Mouse (Mus musculus) heart, embryonic 10.5 days (tissue): ENCODE results near the gene Qtrt2. TPM values are rescaled to one million over a fixed set of nuclear protein-coding genes. Genes with fewer than 3 reads are reported as not detected.

Source experiments
- DNase-seq: peaks from one replicate; pipeline ENCODE4 v3.0.0-alpha.2; 2017; ENCODE audit warnings: low spot score
- H3K27ac ChIP-seq: fragments of 300-500 bp; sonication (generic); 2 replicates; pipeline ENCODE4 v1.5.1; 2016; ENCODE audit warnings: mild to moderate bottlenecking
- H3K27me3 ChIP-seq: fragments of 300-500 bp; sonication (generic); 2 replicates; pipeline ENCODE4 v1.6.1; 2016; ENCODE audit warnings: mild to moderate bottlenecking; ENCODE audit not compliant: poor library complexity, insufficient read depth, severe bottlenecking
- H3K36me3 ChIP-seq: fragments of 300-500 bp; sonication (generic); 2 replicates; pipeline ENCODE4 v1.6.1; 2016; ENCODE audit warnings: mild to moderate bottlenecking, moderate library complexity
- H3K4me1 ChIP-seq: fragments of 300-500 bp; sonication (generic); 2 replicates; pipeline ENCODE4 v1.6.1; 2016; ENCODE audit warnings: mild to moderate bottlenecking
- H3K4me3 ChIP-seq: fragments of 300-500 bp; sonication (generic); 2 replicates; pipeline ENCODE4 v1.5.1; 2016; ENCODE audit warnings: mild to moderate bottlenecking, moderate library complexity
- H3K9me3 ChIP-seq: fragments of 300-500 bp; sonication (generic); 2 replicates; pipeline ENCODE4 v1.6.1; 2016; ENCODE audit warnings: mild to moderate bottlenecking, moderate library complexity
- WGBS: fragments of 180-500 bp; shearing (Covaris S2); methylation state at CpG from one replicate; pipeline ENCODE4 v1.1.7; 2016; 5-methylcytosine and 5-hydroxymethylcytosine counted together
- polyA plus RNA-seq: library from polyadenylated mRNA; unstranded; fragments of >200 nt; fragmentation: Nextera tagmentation; extraction: Ambion mirVana; gene quantifications from 2 replicates; pipeline ENCODE4 v1.2.1, GENCODE M21; 2016

Gene Qtrt2
- polyA plus RNA-seq, 1 experiment from 2014 or later = 22.3 TPM

- Histone ChIP-seq H3K4me3 (no peak overlapping the region), H3K27me3 (no peaks in the 10 kb centered on the region), H3K36me3 (peaks cover 26% of the 10 kb centered on the region), H3K27ac (no peak overlapping the region), H3K9me3 (no peaks in the 10 kb centered on the region), H3K4me1 (no peaks in the 10 kb centered on the region)
- DNase-seq = no peak
- WGBS = 74% methylated on average over 6 of the region's 6 CpGs
Observed at GRCm38 (mm10) chr16:43860624-43861023, 66.0 kb downstream of the Qtrt2 start.

DNA sequence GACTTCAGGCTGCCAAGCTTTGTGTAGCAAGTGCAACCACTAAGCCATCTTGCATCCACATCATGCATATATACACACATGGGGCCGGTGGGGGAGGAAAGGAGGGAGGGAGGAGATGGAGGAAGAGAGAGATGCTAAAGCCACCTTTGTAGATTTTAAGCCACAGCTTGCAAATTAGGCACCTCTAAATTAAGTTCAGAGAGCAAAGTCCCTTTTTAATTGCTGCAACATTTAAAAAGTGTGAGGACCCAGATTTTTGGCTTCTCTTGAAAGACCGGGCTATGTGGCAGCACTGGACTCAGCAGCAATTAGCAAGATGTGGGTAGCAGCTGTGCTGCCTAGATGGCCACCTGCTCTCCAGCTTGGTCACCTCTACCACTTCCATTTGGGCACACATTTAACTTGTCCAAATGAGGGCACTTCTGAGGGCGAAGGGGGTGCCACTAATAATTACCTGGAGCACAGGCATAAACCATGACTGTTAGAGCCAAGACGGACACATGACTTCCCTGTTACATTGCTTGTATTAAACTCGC, 67.6 kb downstream of the Qtrt2 start:
- Histone ChIP-seq H3K4me1 (no peaks in the 10 kb centered on the region), H3K27ac (no peak overlapping the region), H3K36me3 (peaks cover 21% of the 10 kb centered on the region), H3K4me3 (no peak overlapping the region), H3K27me3 (no peaks in the 10 kb centered on the region), H3K9me3 (no peaks in the 10 kb centered on the region)
- WGBS = 85% methylated on average over 5 of the region's 5 CpGs
- DNase-seq = no peak

DNA sequence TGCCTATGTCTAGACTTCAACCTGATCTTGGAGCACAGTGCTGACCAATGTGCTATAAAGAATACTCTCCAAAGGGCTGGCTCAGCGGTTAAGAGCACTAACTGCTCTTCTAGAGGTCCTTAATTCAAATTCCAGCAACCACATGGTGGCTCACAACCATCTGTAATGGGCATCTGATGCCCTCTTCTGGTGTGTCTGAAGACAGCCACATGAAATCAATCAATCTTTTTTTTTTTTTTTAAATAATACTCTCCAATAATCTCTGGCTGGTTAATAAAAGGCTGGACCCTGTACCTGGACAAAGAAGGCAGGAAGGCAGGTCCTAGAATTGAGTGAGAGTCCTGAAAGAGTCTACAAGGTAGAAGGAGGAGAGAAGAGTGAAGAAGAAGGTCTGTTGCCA, 76.8 kb downstream of the Qtrt2 start:
- Histone ChIP-seq H3K36me3 (no peaks in the 10 kb centered on the region), H3K4me3 (no peak overlapping the region), H3K27me3 (no peaks in the 10 kb centered on the region), H3K9me3 (no peaks in the 10 kb centered on the region), H3K4me1 (no peaks in the 10 kb centered on the region), H3K27ac (no peak overlapping the region)
- DNase-seq = no peak
- WGBS = 54% methylated on average over 1 of the region's 1 CpGs

DNA sequence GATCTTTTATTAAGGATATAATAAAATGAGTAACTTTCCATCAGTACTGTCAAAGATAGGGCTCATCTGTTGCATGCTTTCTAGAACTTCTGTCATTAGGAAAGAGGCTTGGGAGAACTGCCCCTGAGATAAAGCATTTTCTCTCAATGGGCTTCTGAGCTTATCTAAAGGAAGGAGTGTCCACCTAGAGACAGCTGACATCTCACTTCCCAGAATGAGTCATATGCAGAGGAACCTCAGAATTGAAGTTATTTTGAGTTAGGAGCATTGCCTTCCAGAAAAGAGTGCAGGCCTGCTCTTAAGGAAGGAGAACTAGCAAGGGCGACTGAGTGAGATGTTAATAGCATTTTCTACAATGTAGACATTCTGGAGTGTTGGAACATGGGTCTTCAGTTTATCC, 85.4 kb downstream of the Qtrt2 start:
- no peaks in the 10 kb centered on the region for H3K36me3 ChIP-seq
- 58% methylated on average over 1 of the region's 1 CpGs for WGBS
- H3K27ac ChIP-seq = no peak overlapping the region
- no peaks in the 10 kb centered on the region for H3K9me3 ChIP-seq
- no peak for DNase-seq
- H3K4me1 ChIP-seq = peaks cover 4% of the 10 kb centered on the region; the same call in 1 of the 2 replicates
- H3K27me3 ChIP-seq = no peaks in the 10 kb centered on the region
- H3K4me3 ChIP-seq = no peak overlapping the region

- 88% methylated on average over 2 of the region's 2 CpGs for WGBS
- Histone ChIP-seq H3K4me1 (no peaks in the 10 kb centered on the region), H3K27ac (no peak overlapping the region), H3K36me3 (no peaks in the 10 kb centered on the region), H3K4me3 (no peak overlapping the region), H3K27me3 (no peaks in the 10 kb centered on the region), H3K9me3 (no peaks in the 10 kb centered on the region)
- no peak for DNase-seq
Observed at GRCm38 (mm10) chr16:43831957-43832356, 94.7 kb downstream of the Qtrt2 start.

- H3K36me3 ChIP-seq = no peaks in the 10 kb centered on the region
- no peak overlapping the region for H3K27ac ChIP-seq
- 73% methylated on average over 3 of the region's 3 CpGs for WGBS
- H3K4me3 ChIP-seq = no peak overlapping the region
- H3K27me3 ChIP-seq = no peaks in the 10 kb centered on the region
- H3K4me1 ChIP-seq = no peaks in the 10 kb centered on the region
- no peaks in the 10 kb centered on the region for H3K9me3 ChIP-seq
- no peak for DNase-seq
Observed at GRCm38 (mm10) chr16:43827492-43827891, 99.1 kb downstream of the Qtrt2 start.

GRCm38 (mm10) chr16:43818404-43818803, 108.2 kb downstream of the Qtrt2 start:
- WGBS = 93% methylated on average over 6 of the region's 6 CpGs
- no peaks in the 10 kb centered on the region for H3K27me3 ChIP-seq

GRCm38 (mm10) chr16:43816321-43816720, 110.3 kb downstream of the Qtrt2 start:
- Histone ChIP-seq H3K27ac (no peak overlapping the region), H3K36me3 (no peaks in the 10 kb centered on the region), H3K4me3 (no peak overlapping the region), H3K27me3 (no peaks in the 10 kb centered on the region), H3K9me3 (no peaks in the 10 kb centered on the region), H3K4me1 (no peaks in the 10 kb centered on the region)
- DNase-seq = no peak
- 61% methylated on average over 5 of the region's 5 CpGs for WGBS

More at GRCm38 (mm10) chr16:43818404-43818803, 108.2 kb downstream of the Qtrt2 start:
- no peaks in the 10 kb centered on the region for H3K4me1 ChIP-seq
- H3K9me3 ChIP-seq = no peaks in the 10 kb centered on the region
- no peak for DNase-seq
- no peaks in the 10 kb centered on the region for H3K36me3 ChIP-seq
- no peak overlapping the region for H3K27ac ChIP-seq
- H3K4me3 ChIP-seq = no peak overlapping the region

DNA sequence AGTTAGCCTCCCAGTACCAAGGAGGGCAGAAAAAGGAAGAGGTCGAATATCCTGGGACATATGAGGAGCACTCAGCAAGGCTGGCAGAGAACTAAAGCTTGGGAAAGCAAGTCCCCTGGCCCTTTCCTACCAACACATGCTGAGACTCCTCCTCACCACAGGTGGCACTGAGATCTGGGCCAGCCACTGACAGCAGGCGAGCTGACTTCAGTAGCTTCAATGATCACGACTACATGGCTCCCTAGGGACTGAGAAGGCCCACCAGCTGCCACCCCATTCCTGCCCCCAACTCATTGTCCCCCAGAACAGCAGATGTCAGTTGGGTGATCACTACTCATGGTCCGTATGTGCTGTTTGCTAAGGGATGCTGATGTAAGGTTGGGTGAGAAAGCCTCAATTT, 112.0 kb downstream of the Qtrt2 start:
- 44% methylated on average over 4 of the region's 4 CpGs for WGBS
- H3K4me3 ChIP-seq = no peak overlapping the region
- DNase-seq = no peak
- H3K27ac ChIP-seq = no peak overlapping the region
- no peaks in the 10 kb centered on the region for H3K4me1 ChIP-seq
- no peaks in the 10 kb centered on the region for H3K27me3 ChIP-seq
- no peaks in the 10 kb centered on the region for H3K36me3 ChIP-seq
- H3K9me3 ChIP-seq = no peaks in the 10 kb centered on the region

Other genes starting within 250 kb of the Qtrt2 start
- not detected in 2 replicates for gene Drd3, start 172.8 kb downstream of the Qtrt2 start, polyA plus RNA-seq
- 8.3 and 12.3 TPM in 2 replicates for gene Ccdc191, start 37.0 kb downstream of the Qtrt2 start, polyA plus RNA-seq
- gene Zdhhc23, start 53.0 kb upstream of the Qtrt2 start, polyA plus RNA-seq = 1.2 TPM in 2 replicates
- 8.1 and 8.4 TPM in 2 replicates for gene Gramd1c, start 136.5 kb upstream of the Qtrt2 start, polyA plus RNA-seq
- gene Atp6v1a, start 212.9 kb upstream of the Qtrt2 start, polyA plus RNA-seq = 38.1 and 39.2 TPM in 2 replicates
- gene Naa50, start 213.0 kb upstream of the Qtrt2 start, polyA plus RNA-seq = 101 and 126 TPM in 2 replicates
- 2.4 and 2.8 TPM in 2 replicates for gene Usf3, start 246.4 kb upstream of the Qtrt2 start, polyA plus RNA-seq